Mouse (Mus musculus) lung, adult 2 months (tissue): Measurements from ENCODE around the gene Man2b2.

ENCODE experiments used
- CTCF ChIP-seq: fragments of 200-500 bp; IDR thresholded peaks from 2 replicates; pipeline ENCODE4 v1.5.1; 2011; ENCODE audit warnings: mild to moderate bottlenecking, low read length, control low read depth; ENCODE audit not compliant: insufficient read depth
- POLR2A ChIP-seq: fragments of 200-500 bp; IDR thresholded peaks from 2 replicates; pipeline ENCODE4 v1.6.1; 2011; ENCODE audit warnings: low read depth, mild to moderate bottlenecking, control low read depth, low read length, borderline replicate concordance; ENCODE audit errors: extremely low read depth

GRCm38 (mm10) chr5:36857546-36857945 lies 27.1 kb upstream of the Man2b2 start:
- TF ChIP-seq POLR2A (no peak), CTCF (no peak)
